Mouse (Mus musculus) lung, adult 2 months (tissue): ENCODE results near the gene Anks1. TPM values are rescaled to one million over a fixed set of nuclear protein-coding genes. Genes with fewer than 3 reads are reported as not detected.
A peak's percentile ranks its signal among the peaks of the same experiment; 100 is the strongest.

Experiments
- DNase-seq: peaks from one replicate; pipeline ENCODE4 v3.0.0; 2022
- H3K4me1 ChIP-seq: fragments of 200-500 bp; 2 replicates; pipeline ENCODE4 v1.6.1; 2011; ENCODE audit warnings: low read length; ENCODE audit not compliant: control insufficient read depth, insufficient read depth
- H3K4me3 ChIP-seq: fragments of 200-500 bp; replicated peaks from 2 replicates; pipeline ENCODE3; 2011; ENCODE audit warnings: low read depth, mild to moderate bottlenecking, control low read depth, low read length; ENCODE audit errors: extremely low read depth
- CTCF ChIP-seq: fragments of 200-500 bp; IDR thresholded peaks from 2 replicates; pipeline ENCODE4 v1.5.1; 2011; ENCODE audit warnings: mild to moderate bottlenecking, low read length, control low read depth; ENCODE audit not compliant: insufficient read depth
- POLR2A ChIP-seq: fragments of 200-500 bp; IDR thresholded peaks from 2 replicates; pipeline ENCODE4 v1.6.1; 2011; ENCODE audit warnings: low read depth, mild to moderate bottlenecking, control low read depth, low read length, borderline replicate concordance; ENCODE audit errors: extremely low read depth
- WGBS: fragments of 180-500 bp; shearing (Covaris S2); methylation state at CpG from one replicate; pipeline ENCODE4 v1.1.7; 2018; 5-methylcytosine and 5-hydroxymethylcytosine counted together
- polyA plus RNA-seq: library from polyadenylated mRNA; depleted of rRNA; stranded (reverse); fragments of >200 nt; gene quantifications from 2 replicates; pipeline ENCODE4 v1.2.3, GENCODE M21; 2012; rRNA removed

Anks1 gene
- polyA plus RNA-seq, 1 experiment: 89.4 TPM

DNA sequence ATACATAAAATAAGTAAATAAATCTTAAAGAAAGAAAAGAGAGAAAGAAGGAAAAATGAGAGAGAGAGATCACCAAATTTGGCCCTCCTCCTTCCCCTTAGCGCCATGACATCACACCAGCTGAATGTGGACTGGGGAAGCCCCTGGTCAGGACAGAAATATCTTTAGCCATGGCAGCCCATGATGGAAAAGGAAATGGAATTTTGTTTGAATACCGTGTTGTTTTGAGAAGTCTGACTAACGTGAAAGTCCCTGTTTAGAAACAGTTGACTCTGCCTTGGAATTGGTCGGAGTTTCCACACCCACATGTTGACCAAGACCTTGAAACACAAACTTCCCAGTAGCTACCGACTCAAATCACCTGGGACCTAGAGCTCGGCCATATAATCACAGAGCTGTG lies 195.3 kb downstream of the Anks1 start:
- TF ChIP-seq POLR2A: no peak
- Histone ChIP-seq H3K4me3 (no peak overlapping the region), H3K4me1 (no peaks in the 10 kb centered on the region)
- no peak for DNase-seq
- 57% methylated on average over 6 of the region's 6 CpGs for WGBS

DNA sequence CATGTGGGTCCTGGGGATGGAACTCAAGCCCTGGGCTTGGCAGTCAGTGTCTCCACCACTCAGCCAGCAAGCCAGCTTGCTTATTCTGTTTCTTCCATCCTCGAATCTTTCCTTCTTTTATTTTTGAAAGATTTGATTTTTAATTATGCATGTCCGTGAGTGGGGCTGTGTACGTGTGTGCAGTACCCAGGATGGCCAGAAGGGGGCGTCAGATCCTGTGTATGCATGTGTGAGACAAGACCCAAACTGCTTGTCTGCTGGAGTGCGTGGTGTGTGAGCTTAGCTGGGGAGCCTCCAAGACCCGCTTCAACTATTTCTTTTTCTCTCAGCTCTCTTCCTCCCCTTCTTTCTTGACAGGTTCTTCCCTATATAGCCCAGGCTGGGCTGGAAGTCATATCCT lies 197.2 kb downstream of the Anks1 start:
- DNase-seq: no peak
- TF ChIP-seq CTCF: peak; percentile 19; the same call in 1 of the 2 replicates
- TF ChIP-seq POLR2A: no peak
- WGBS: 75% methylated on average over 6 of the region's 6 CpGs

DNA sequence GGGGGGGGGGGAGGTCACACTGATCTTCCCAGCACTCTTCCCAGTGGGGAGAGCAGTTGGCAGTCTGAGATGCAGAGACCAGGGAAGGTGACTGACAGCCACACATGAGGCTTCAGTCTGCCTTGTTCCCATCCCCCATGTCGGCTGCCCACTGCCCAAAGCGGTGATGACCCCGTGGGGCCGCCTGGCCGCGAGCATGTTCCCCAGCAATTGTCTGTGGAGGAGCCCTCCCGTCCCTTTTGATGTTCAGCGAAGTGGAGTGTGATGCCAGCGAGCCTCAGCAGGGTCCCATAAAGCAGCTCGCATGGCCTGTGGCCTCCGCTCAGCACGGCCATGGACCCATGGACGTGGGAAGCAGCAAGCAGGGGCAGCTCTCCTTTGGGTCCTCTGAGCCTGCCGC lies 198.2 kb downstream of the Anks1 start:
- DNase-seq: no peak
- TF ChIP-seq POLR2A (no peak), CTCF (no peak)
- no peak overlapping the region for H3K4me3 ChIP-seq
- WGBS: 30% methylated on average over 14 of the region's 14 CpGs
- no peaks in the 10 kb centered on the region for H3K4me1 ChIP-seq

More for the DNA sequence above, 197.2 kb downstream of the Anks1 start:
- Histone ChIP-seq H3K4me1 (no peaks in the 10 kb centered on the region), H3K4me3 (no peak overlapping the region)

DNA sequence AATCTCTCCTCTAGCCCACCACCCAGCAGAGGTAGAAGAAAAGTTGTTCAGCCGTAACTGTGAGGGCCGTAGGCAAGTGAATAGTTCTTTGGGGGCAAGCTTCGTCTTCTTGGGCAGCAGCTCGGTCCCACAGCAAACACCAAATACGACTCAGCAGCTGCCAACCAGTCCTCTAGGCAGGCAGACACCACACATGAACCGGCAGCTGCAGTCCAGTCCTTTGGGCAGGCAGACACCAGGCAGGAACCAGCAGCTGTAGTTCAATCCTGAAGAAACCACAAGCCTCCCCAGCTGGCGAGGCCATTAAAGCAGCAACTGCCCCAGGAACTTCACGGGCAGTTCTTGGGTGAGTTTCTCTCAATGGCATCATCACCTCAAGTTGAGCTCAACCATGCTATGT lies 203.2 kb downstream of the Anks1 start:
- no peak for DNase-seq
- TF ChIP-seq POLR2A (no peak), CTCF (no peak)
- Histone ChIP-seq H3K4me1 (no peaks in the 10 kb centered on the region), H3K4me3 (no peak overlapping the region)
- 79% methylated on average over 8 of the region's 8 CpGs for WGBS

Other genes with a start within 250 kb of the Anks1 start
- 4.4 and 6.9 TPM in 2 replicates for gene Spdef, start 180.4 kb upstream of the Anks1 start, polyA plus RNA-seq
- gene D17Wsu92e, start 88.7 kb upstream of the Anks1 start, polyA plus RNA-seq: 95.1 and 131 TPM in 2 replicates
- 81.0 and 90.0 TPM in 2 replicates for gene Snrpc, start 71.2 kb upstream of the Anks1 start, polyA plus RNA-seq
- gene Uhrf1bp1, start 52.9 kb upstream of the Anks1 start, polyA plus RNA-seq: 8.4 and 8.5 TPM in 2 replicates
- 8.3 and 11.5 TPM in 2 replicates for gene Taf11, start 538 bp downstream of the Anks1 start, polyA plus RNA-seq
- 13.4 and 16.9 TPM in 2 replicates for gene Tcp11, start 171.3 kb downstream of the Anks1 start, polyA plus RNA-seq
- 3.1 and 3.6 TPM in 2 replicates for gene Scube3, start 232.8 kb downstream of the Anks1 start, polyA plus RNA-seq